Comparison of ENCODE assay signal across 20 mouse cellular contexts in genomic region chr2:170534803-170535174, GRCm38 (mm10). TPM values are rescaled to one million over a fixed set of nuclear protein-coding genes. Genes with fewer than 3 reads are reported as not detected.
"Had no signal": no experiment of that assay in that cellular context is flagged by ENCODE, and none has a peak within 500 bp of the region (broad histone marks: within the 10 kb centered on the region; RNA-seq: fewer than 3 reads in every experiment).

No protein-coding gene starts in this region.

- H3K27me3 ChIP-seq: liver, embryonic 13.5 days; liver, embryonic 15.5 days; lung, embryonic 15.5 days; midbrain, embryonic 13.5 days; midbrain, embryonic 15.5 days; neural tube, embryonic 12.5 days; stomach, embryonic 15.5 days had no signal

- DNase-seq: liver, embryonic 13.5 days; liver, postnatal 0 days; lung, adult 2 months; lung, postnatal 14 days; lung, postnatal 36 days; right cerebral cortex, postnatal 14 days; thymus, adult 18-20 months; thymus, postnatal 14 days; thymus, postnatal 36 days had no signal

- H3K4me1 ChIP-seq: liver, embryonic 13.5 days; liver, embryonic 15.5 days; lung, embryonic 15.5 days; midbrain, embryonic 13.5 days; midbrain, embryonic 15.5 days; neural tube, embryonic 12.5 days; stomach, embryonic 15.5 days had no signal

- ATAC-seq: liver, postnatal 0 days; lung, postnatal 0 days; midbrain, embryonic 13.5 days; midbrain, embryonic 15.5 days had no signal

- H3K4me3 ChIP-seq: liver, embryonic 13.5 days; liver, embryonic 15.5 days; lung, embryonic 15.5 days; midbrain, embryonic 13.5 days; midbrain, embryonic 15.5 days; neural tube, embryonic 12.5 days; stomach, embryonic 15.5 days had no signal

- H3K9me3 ChIP-seq: liver, embryonic 13.5 days; liver, embryonic 15.5 days; lung, embryonic 15.5 days; midbrain, embryonic 13.5 days; midbrain, embryonic 15.5 days; neural tube, embryonic 12.5 days; stomach, embryonic 15.5 days had no signal

- H3K4me2 ChIP-seq: liver, embryonic 13.5 days; liver, embryonic 15.5 days; lung, embryonic 15.5 days; midbrain, embryonic 11.5 days; midbrain, embryonic 13.5 days; midbrain, embryonic 15.5 days; neural tube, embryonic 12.5 days; stomach, embryonic 15.5 days had no signal

- H3K9ac ChIP-seq: liver, embryonic 13.5 days; liver, embryonic 15.5 days; liver, postnatal 0 days; lung, embryonic 15.5 days; midbrain, embryonic 13.5 days; midbrain, embryonic 15.5 days; neural tube, embryonic 12.5 days; stomach, embryonic 15.5 days had no signal

- H3K36me3 ChIP-seq: liver, embryonic 13.5 days; liver, embryonic 15.5 days; lung, embryonic 15.5 days; midbrain, embryonic 13.5 days; midbrain, embryonic 15.5 days; neural tube, embryonic 12.5 days; stomach, embryonic 15.5 days had no signal

- H3K27ac ChIP-seq: liver, embryonic 13.5 days; liver, embryonic 15.5 days; lung, embryonic 15.5 days; macrophage; midbrain, embryonic 13.5 days; midbrain, embryonic 15.5 days; neural tube, embryonic 12.5 days; stomach, embryonic 15.5 days; stomach, postnatal 0 days had no signal

RNA-seq across cellular contexts. Expression of gene Cyp24a1, which starts 37.8 kb away (rescaled TPM):
- polyA plus RNA-seq: liver, embryonic 13.5 days; liver, embryonic 15.5 days; liver, postnatal 0 days; lung, adult 2 months; lung, embryonic 15.5 days; lung, postnatal 0 days; macrophage; spleen, adult 2 months; stomach, embryonic 15.5 days; stomach, postnatal 0 days had no signal
